Mouse (Mus musculus): ENCODE measurements around the gene Srsf6. TPM values are rescaled to one million over a fixed set of nuclear protein-coding genes. Genes with fewer than 3 reads are reported as not detected.

The Srsf6 gene
- total RNA-seq, 4 experiments from 2014 or later: 76.9 to 90.1 (median 84.4) TPM

DNA sequence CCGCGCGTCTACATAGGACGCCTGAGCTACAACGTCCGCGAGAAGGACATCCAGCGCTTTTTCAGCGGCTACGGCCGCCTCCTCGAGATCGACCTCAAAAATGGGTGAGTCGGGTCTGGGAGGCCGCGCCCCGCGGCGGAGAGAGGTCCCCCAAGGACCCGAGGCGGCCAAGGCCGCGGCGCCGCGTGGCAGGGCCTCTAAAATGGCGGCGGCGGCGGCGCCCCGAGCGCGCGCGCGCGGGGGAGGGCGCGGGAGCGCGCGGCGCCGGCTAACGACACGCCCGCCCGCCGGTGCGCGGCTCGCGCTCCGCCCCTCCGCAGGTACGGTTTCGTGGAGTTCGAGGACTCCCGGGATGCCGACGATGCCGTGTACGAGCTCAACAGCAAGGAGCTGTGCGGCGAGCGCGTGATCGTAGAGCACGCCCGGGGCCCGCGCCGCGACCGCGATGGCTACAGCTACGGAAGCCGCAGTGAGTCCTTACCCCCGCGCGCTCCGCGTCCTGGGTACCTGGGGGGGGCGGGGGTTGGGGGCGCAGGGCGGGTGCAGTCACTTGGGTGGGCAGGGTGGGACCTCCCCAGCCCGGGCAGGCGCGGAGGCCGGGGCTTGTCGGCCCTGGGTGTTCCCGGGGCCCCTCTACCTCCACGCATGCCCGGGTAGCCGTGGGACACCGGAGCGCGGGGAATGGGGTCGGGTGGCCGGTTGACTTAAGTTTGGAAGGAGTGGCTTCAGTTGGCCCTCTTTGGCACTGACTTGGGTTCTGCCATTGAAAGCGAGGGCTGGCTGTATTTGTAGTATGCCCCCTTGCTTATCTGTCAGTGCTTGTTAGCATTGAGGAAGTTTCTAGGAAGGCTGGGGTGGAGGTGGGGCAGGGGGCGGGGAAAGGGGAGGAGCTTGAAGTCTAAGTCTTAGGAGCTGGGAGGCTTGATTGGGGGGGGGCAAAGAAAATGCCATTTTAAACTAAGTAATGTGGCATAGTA lies 634 bp downstream of the Srsf6 start:
- DNase-seq (ENCODE audit: low spot score in 2 of 2): peak; percentile 49 to 64

DNA sequence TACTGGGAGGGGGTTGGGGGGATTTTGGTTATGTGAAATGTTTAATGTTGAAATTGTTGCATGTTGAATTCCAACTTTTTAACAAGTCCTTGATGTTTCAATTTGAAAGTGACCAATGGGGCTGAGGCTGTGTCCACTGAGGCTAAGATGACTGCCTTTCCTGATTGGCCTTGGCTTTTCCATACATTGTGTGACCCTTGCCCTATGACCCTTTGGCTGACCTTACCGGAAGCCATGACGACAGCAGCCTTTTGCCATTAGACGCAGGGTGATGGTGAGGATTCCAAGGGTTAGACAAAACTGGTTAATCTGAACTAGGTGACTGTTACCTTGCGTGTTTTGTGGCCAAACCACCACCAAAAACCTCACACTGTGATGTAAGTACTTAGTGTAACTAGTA lies 1.4 kb downstream of the Srsf6 start:
- peak in 1 of 2 experiments; percentile 25 for DNase-seq (ENCODE audit: low spot score in 2 of 2)

- DNase-seq (ENCODE audit: low spot score in 2 of 2): no peak
Observed at GRCm38 (mm10) chr2:162934421-162934820, 3.1 kb downstream of the Srsf6 start.

DNA sequence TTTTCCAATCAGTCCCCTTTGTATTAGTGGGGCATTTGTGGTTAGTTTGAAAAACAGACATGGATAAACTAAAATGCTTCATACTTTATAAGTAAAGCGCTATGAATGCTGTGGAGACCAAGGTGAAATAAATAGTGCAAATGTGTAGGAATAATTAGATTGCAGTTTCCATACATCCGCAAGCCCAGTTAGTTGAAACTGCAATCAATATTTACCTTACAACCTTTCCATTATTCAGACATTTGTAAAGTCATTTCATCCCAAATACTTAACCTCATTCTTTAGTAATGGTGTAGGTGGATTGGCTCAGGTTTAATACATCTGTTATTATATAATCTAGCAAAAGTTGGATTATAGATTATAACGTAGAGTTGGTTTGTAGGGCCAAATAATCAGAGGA lies 4.4 kb downstream of the Srsf6 start:
- no peak for DNase-seq (ENCODE audit: low spot score in 2 of 2)

GRCm38 (mm10) chr2:162939562-162939961 lies 8.2 kb downstream of the Srsf6 start:
- DNase-seq (ENCODE audit: low spot score in 2 of 2): no peak

DNA sequence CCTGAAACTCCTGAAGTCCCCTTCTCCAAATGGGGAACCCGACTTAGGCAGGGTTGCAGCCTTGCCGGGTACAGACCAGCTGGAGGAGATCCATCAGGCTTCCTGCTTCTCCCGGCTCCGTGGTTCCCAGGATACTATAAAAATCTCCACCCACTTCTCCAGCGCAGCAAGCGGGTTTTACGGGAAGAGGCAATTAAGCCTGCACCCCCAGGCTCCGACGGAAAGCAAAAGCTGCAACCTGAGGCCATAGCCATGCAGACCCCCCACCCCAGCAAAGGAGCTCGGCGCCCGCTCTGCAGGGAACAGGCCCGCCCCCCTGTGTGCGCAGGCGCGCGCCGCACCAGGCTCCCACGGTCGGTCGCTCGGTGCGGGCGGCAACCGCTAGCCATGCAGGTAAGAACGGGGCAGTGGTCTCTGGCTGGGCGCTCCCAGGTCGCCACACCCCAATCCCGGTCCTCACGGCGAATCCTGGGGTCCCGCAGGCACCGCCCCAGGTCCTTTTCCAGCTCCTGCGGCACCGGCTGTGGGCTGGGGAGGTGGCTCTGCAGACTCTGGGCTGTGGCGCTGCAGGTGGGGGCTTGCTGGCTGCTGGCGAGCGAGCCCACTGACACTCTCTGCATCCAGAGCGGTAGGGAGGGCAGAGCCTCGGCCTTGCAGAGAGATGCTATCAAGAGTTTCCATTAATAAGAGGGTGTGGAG lies 12.0 kb downstream of the Srsf6 start, which contains the start of gene L3mbtl1:
Gene L3mbtl1 (plus strand): TSS at position 325 of the 699 bp plus-strand sequence.
- DNase-seq (ENCODE audit: low spot score in 2 of 2): peak; percentile 38 to 49

DNA sequence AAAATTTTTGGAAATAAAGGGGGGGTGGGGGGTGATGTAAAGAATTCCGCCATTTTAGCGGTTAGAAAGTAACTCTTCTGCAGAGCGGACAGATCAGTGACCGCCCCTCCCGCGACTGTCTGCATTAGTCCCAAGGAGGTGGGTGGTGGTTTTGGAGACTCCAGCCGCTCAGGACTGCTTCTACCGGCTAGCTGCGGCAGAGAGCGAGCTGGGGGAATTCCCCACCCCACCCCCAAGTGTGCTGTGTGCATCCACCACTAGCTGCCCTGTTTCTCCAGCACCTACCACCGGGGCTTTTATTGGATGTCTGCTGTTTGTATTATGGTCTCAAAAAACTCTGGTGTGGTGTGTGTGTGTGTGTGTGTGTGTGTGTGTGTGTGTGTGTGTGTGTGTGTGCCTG lies 12.6 kb downstream of the Srsf6 start:
- DNase-seq (ENCODE audit: low spot score in 2 of 2): peak in 1 of 2 experiments; percentile 33

DNA sequence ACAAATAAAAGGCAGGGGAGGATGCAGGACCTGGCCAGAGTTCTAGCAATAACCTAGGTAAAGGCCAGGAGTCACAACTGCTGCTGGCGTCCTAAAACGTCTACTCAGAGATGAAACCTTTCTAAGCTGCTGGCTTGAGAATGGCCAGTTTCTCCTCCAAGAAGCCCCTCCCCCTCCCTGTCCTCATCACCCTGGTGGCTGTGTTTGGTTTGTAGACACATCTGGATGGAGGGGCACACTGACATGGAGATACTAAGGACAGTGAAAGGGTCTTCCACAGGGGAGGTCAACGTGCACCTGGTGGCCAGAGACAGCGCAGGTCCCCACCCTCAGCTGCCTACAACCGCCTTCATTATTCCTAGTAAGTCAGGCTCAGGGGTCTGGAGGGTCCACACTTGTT lies 15.6 kb downstream of the Srsf6 start:
- DNase-seq (ENCODE audit: low spot score in 2 of 2): no peak

DNA sequence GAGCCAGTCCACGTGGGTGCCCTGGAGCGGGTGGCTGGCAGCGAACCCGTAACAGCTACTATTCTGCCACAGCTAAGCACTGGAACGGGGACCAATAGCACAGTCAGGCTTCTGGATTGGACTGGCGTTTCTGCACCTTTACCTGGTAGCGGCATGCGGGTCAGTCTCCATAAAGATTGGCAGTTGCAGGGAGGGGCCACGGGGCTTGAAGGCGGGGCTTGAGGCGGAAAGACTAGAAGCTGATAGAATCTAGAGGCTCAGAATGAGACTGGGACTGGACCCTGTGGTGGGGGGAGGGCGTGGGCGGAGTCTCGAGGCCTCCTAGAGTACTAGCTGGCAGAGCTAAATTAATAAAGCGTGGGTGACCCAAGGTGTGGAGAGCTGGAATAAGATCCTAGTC lies 16.4 kb downstream of the Srsf6 start:
- peak in 1 of 2 experiments; percentile 47 for DNase-seq (ENCODE audit: low spot score in 2 of 2)

DNA sequence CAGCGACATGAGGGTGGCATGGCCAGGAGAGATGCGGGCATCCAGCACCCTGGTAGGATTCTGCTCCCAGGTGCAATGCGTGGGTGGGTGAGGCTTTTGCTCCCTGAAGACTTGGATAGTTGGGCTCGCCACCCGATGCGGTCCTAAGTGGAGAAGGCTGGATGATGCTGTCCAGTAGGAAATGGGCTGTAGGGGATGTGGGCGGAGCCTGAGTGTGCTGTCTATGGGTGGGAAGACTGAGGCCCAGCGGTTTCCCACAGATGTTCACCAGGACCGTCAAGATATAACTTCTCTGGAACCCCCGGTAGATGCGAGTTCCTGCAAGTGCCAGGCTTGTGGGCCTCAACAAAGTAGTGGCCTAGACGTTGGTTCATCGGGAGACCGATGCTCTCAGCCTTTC lies 16.9 kb downstream of the Srsf6 start:
- DNase-seq (ENCODE audit: low spot score in 2 of 2): peak in 1 of 2 experiments; percentile 37

DNA sequence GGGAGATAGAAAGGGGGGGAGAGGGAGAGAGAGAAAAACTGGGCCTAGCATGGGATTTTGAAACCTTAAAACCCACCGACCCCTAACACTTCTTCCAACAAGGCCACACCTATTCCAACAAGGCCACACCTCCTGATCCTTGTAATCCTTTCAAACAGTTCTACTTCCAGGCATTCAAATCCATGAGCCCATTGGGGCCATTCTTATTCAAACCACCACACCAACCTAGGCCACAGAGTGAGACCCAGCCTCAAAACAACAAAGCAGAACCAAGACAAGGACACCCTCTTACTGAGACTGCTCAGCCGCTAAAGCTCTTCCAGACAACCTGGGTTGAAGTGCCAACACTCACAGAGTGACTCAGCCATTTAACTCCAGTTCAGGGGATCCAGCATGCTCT lies 19.4 kb downstream of the Srsf6 start:
- no peak for DNase-seq (ENCODE audit: low spot score in 2 of 2)

DNA sequence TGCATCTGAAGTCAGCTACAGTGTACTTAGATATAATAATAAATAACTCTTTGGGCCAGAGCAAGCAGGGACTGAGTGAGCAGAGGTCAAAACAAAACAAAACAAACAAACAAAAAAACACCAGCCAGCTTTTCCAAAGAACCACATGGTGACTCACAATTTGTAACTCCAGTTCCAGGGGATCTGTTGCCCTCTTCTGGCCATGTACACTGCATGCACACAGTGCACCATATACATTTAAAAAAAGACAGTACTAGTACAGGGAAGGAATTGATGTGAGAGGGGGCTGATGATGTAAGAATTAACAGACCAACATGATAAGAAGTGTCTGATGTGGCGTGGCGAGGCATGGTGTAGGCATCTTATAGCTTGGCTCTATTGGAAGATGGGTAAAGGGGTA lies 25.5 kb downstream of the Srsf6 start:
- DNase-seq (ENCODE audit: low spot score in 2 of 2): no peak

DNA sequence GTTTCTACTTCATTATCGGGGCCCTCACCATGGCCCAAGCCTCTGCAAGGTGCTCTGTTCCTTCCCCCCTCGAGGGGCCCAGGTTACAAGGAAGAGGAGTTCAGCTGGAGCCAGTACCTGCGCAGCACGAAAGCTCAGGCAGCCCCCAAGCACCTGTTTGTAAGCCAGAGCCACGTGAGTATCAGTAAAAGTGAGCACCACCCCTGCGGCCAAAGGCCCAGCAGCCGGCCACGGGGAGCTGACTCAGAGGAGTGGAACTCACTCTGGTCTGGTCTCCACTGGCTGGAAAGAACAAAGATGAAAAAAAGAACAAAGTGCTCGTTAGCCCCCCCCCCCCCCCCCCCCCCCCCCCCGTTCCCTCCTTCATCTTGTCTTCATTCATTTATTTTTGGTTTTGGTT lies 30.0 kb downstream of the Srsf6 start:
- no peak for DNase-seq (ENCODE audit: low spot score in 2 of 2)

GRCm38 (mm10) chr2:162966734-162967133 lies 35.4 kb downstream of the Srsf6 start:
- no peak for DNase-seq (ENCODE audit: low spot score in 2 of 2)

GRCm38 (mm10) chr2:162968357-162968756 lies 37.0 kb downstream of the Srsf6 start:
- no peak for DNase-seq (ENCODE audit: low spot score in 2 of 2)

GRCm38 (mm10) chr2:162969101-162969500 lies 37.8 kb downstream of the Srsf6 start:
- DNase-seq (ENCODE audit: low spot score in 2 of 2): no peak

GRCm38 (mm10) chr2:162970896-162971295 lies 39.6 kb downstream of the Srsf6 start:
- no peak for DNase-seq (ENCODE audit: low spot score in 2 of 2)

DNA sequence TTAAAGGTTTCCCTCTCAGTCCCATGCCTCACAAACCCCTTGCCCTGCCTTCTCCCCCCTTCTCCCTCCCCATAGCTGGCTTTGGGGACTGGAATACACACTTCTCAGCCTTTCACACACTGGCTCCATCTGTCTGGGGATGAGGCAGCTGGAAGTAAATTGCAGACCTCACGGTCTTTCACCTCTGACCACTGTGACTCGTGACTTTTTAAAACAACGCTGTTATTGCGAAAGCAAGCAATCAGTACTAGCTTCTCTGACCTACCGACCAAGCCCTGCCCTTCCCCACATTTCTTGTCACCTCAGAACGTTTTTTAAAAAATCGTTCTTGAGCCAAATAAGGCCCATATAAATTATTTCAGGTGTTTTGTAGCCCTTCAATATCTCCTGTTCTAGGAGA lies 41.4 kb downstream of the Srsf6 start:
- DNase-seq (ENCODE audit: low spot score in 2 of 2): no peak

DNA sequence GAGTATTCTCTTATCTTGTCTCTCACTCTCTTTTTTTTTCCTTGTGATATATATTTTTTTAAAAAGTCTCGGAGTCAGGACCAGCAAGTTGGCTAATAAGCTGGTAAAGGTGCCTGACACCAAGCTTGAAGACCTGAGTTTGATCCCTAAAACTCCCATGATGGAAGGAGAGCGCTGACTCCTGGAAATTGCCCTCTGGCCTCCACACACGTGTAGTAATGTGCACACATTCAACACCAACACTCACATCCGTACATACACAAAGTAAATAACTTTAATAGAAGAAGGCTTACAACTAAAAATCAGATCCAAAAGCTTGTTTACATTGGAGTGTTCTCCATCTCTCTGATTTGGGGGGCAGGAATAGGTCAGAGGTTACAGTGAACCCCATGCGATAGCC lies 41.9 kb downstream of the Srsf6 start:
- DNase-seq (ENCODE audit: low spot score in 2 of 2): no peak

- no peak for DNase-seq (ENCODE audit: low spot score in 2 of 2)
Observed at GRCm38 (mm10) chr2:162973637-162974036, 42.3 kb downstream of the Srsf6 start.

DNA sequence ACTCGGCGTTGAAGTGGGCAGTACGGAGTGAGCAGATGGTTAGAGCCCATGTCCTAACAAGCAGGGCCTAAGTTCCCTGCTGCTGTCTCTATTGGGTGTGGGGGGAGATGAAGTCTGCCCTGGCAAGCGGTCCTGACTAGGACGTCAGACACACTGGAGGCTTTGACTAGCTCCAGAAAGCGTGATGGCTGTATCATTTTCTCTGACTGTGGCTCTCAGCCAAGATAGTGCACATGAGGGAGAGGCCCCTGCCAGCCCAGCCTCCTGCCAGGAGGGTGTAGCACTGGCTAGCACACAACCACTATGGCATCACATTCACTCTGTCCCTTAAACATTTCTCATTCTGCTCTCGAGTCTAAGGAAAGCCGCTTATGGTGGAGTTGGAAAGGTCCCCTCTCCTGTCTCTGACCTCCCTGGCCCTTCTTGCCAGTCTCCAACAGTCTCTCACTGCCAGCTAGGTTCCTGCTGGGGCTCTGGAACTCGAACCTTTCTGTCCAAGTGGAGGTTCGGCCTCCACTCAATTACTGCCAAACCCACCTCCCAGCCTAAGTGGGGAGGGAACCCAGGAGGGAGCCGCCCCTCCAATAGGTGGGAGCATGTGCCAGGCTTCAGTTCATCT lies 43.9 kb downstream of the Srsf6 start:
- DNase-seq (ENCODE audit: low spot score in 2 of 2): peak in 1 of 2 experiments; percentile 43

- no peak for DNase-seq (ENCODE audit: low spot score in 2 of 2)
Observed at GRCm38 (mm10) chr2:162976001-162976400, 44.7 kb downstream of the Srsf6 start.

Measured in left cerebral cortex, adult 8-10 months (tissue).